Mouse (Mus musculus): ENCODE results near the gene Abi2. TPM values are rescaled to one million over a fixed set of nuclear protein-coding genes. Genes with fewer than 3 reads are reported as not detected.

Abi2 gene
- total and polyA plus RNA-seq, 3 experiments: 7.0 to 18.2 (median 16.7) TPM

DNA sequence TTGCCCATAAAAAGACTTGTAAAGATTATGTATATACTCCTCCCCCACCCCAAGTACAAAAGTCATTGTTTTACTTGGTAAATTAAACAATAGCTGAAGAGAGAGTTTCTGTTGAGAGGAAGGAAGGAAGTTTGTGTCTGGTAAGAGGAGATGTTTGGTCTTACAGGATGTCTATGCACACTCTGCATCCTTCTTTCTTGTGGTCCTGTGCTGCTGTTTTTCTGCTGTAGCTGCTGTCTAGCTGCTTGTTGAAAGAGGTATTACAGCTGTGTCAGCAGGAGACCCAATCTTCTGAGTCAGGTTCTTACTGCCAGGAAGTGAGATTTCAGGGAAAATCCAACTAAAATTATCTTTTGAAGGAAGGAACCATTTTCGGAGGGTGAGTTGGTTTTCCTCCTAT, 51.2 kb downstream of the Abi2 start:
- Histone ChIP-seq H3K4me1 (ENCODE audit: control insufficient read depth, insufficient read depth, low read length) (no peaks in the 10 kb centered on the region; the same call in 1 of the 2 replicates), H3K27me3 (ENCODE audit: control insufficient read depth, insufficient read depth, low read length) (no peaks in the 10 kb centered on the region), H3K4me3 (no peak overlapping the region), H3K36me3 (ENCODE audit: control insufficient read depth, insufficient read depth, low read length) (peaks cover 7% of the 10 kb centered on the region), H3K27ac (no peak overlapping the region), H3K9ac (ENCODE audit: low read depth, low read length) (no peak overlapping the region), H3K79me2 (replicated peaks; ENCODE audit: control insufficient read depth, insufficient read depth, low read length) (no peaks in the 10 kb centered on the region)
- WGBS: 22% methylated on average over 1 of the region's 1 CpGs
- DNase-seq: no peak
- intact Hi-C loops (cut with DNase I): no loop called here
- no peak for TF ChIP-seq POLR2A (IDR thresholded peaks at IDR 0.05; ENCODE audit: insufficient read depth, low read depth, low read length)
- no peak for TF ChIP-seq CTCF (IDR thresholded peaks at IDR 0.05)
- TF ChIP-seq EP300 (IDR thresholded peaks at IDR 0.05; ENCODE audit: insufficient read depth, low read depth, low read length): no peak

DNA sequence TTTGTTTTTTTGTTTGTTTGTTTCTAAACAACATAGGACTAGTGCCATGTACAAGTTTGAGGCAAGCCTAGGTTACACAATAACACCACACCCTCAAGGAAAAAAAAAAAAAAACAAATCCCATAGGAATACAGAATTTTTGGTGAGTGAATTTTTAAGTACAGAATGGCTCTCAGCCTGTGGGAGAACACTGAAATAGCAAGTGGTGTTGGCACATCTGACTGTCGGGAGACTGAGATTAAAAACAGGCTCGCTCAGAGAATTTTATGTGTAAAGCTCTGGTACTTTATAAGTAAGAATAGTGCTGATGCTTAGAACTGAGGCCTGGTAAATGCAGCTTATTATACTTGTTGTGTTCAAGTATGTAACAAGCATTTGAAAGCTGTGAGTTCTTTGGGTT, 60.1 kb downstream of the Abi2 start:
- 34% methylated on average over 2 of the region's 2 CpGs for WGBS
- Histone ChIP-seq H3K27ac (0 out of 2 replicates have a peak overlapping the region, but pooled peaks have one; percentile 1), H3K4me3 (no peak overlapping the region)

GRCm38 (mm10) chr1:60470541-60470940, 61.1 kb downstream of the Abi2 start:
- Histone ChIP-seq H3K27me3 (ENCODE audit: control insufficient read depth, insufficient read depth, low read length) (no peaks in the 10 kb centered on the region), H3K4me3 (no peak overlapping the region), H3K27ac (no peak overlapping the region), H3K79me2 (replicated peaks; ENCODE audit: control insufficient read depth, insufficient read depth, low read length) (no peaks in the 10 kb centered on the region), H3K36me3 (ENCODE audit: control insufficient read depth, insufficient read depth, low read length) (no peaks in the 10 kb centered on the region; the same call in 1 of the 2 replicates), H3K4me1 (ENCODE audit: control insufficient read depth, insufficient read depth, low read length) (no peaks in the 10 kb centered on the region), H3K9ac (ENCODE audit: low read depth, low read length) (no peak overlapping the region)
- intact Hi-C loops (cut with DNase I): no loop called here
- no peak for TF ChIP-seq EP300 (IDR thresholded peaks at IDR 0.05; ENCODE audit: insufficient read depth, low read depth, low read length)
- TF ChIP-seq CTCF (IDR thresholded peaks at IDR 0.05): no peak
- no peak for TF ChIP-seq POLR2A (IDR thresholded peaks at IDR 0.05; ENCODE audit: insufficient read depth, low read depth, low read length)
- no peak for DNase-seq
- 89% methylated on average over 7 of the region's 7 CpGs for WGBS

More for the DNA sequence above, 60.1 kb downstream of the Abi2 start:
- Histone ChIP-seq H3K27me3 (ENCODE audit: control insufficient read depth, insufficient read depth, low read length) (no peaks in the 10 kb centered on the region), H3K79me2 (replicated peaks; ENCODE audit: control insufficient read depth, insufficient read depth, low read length) (no peaks in the 10 kb centered on the region), H3K9ac (ENCODE audit: low read depth, low read length) (no peak overlapping the region), H3K4me1 (ENCODE audit: control insufficient read depth, insufficient read depth, low read length) (no peaks in the 10 kb centered on the region), H3K36me3 (ENCODE audit: control insufficient read depth, insufficient read depth, low read length) (no peaks in the 10 kb centered on the region; the same call in 1 of the 2 replicates)
- intact Hi-C loops (cut with DNase I): no loop called here
- no peak for DNase-seq
- TF ChIP-seq CTCF (IDR thresholded peaks at IDR 0.05): no peak
- no peak for TF ChIP-seq POLR2A (IDR thresholded peaks at IDR 0.05; ENCODE audit: insufficient read depth, low read depth, low read length)
- TF ChIP-seq EP300 (IDR thresholded peaks at IDR 0.05; ENCODE audit: insufficient read depth, low read depth, low read length): no peak

DNA sequence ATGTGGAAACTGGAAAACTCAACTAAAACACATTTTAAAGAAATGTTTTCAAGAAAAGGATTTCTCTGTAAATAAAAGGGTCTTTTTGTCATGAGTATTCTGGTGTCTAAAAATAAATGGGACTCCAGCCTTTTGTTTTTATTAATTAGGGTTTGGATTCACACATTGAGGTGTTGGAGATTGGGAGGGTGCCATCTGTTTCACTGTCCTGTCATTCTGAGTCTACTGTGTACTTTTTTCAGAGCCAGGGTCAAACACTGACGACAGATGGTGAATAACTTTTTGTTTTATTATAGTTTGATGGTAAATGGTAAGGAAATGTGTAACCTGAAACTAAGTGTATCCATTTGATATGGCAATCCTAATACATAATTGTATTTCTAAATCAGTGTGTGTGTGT, 72.1 kb downstream of the Abi2 start:
- Histone ChIP-seq H3K9ac (ENCODE audit: low read depth, low read length) (no peak overlapping the region), H3K27ac (no peak overlapping the region), H3K79me2 (replicated peaks; ENCODE audit: control insufficient read depth, insufficient read depth, low read length) (no peaks in the 10 kb centered on the region), H3K4me3 (no peak overlapping the region), H3K4me1 (ENCODE audit: control insufficient read depth, insufficient read depth, low read length) (no peaks in the 10 kb centered on the region), H3K27me3 (ENCODE audit: control insufficient read depth, insufficient read depth, low read length) (no peaks in the 10 kb centered on the region), H3K36me3 (ENCODE audit: control insufficient read depth, insufficient read depth, low read length) (peaks cover 7% of the 10 kb centered on the region)
- DNase-seq: no peak
- WGBS: 35% methylated on average over 1 of the region's 1 CpGs
- no peak for TF ChIP-seq EP300 (IDR thresholded peaks at IDR 0.05; ENCODE audit: insufficient read depth, low read depth, low read length)
- no peak for TF ChIP-seq CTCF (IDR thresholded peaks at IDR 0.05)
- no peak for TF ChIP-seq POLR2A (IDR thresholded peaks at IDR 0.05; ENCODE audit: insufficient read depth, low read depth, low read length)
- intact Hi-C loops (cut with DNase I): loop anchor here (5.0 kb wide), 1 partner anchor 331 kb away; no protein-coding TSS in a partner anchor

GRCm38 (mm10) chr1:60482881-60483280, 73.5 kb downstream of the Abi2 start:
- Histone ChIP-seq H3K79me2 (replicated peaks; ENCODE audit: control insufficient read depth, insufficient read depth, low read length) (no peaks in the 10 kb centered on the region), H3K27ac (no peak overlapping the region), H3K4me3 (no peak overlapping the region), H3K9ac (ENCODE audit: low read depth, low read length) (no peak overlapping the region), H3K27me3 (ENCODE audit: control insufficient read depth, insufficient read depth, low read length) (no peaks in the 10 kb centered on the region), H3K36me3 (ENCODE audit: control insufficient read depth, insufficient read depth, low read length) (peaks cover 9% of the 10 kb centered on the region), H3K4me1 (ENCODE audit: control insufficient read depth, insufficient read depth, low read length) (no peaks in the 10 kb centered on the region)
- no peak for DNase-seq
- no peak for TF ChIP-seq POLR2A (IDR thresholded peaks at IDR 0.05; ENCODE audit: insufficient read depth, low read depth, low read length)
- no peak for TF ChIP-seq CTCF (IDR thresholded peaks at IDR 0.05)
- TF ChIP-seq EP300 (IDR thresholded peaks at IDR 0.05; ENCODE audit: insufficient read depth, low read depth, low read length): no peak
- intact Hi-C loops (cut with DNase I): loop anchor here (5.0 kb wide), 1 partner anchor 329 kb away; no protein-coding TSS in a partner anchor
- WGBS: 75% methylated on average over 1 of the region's 1 CpGs

DNA sequence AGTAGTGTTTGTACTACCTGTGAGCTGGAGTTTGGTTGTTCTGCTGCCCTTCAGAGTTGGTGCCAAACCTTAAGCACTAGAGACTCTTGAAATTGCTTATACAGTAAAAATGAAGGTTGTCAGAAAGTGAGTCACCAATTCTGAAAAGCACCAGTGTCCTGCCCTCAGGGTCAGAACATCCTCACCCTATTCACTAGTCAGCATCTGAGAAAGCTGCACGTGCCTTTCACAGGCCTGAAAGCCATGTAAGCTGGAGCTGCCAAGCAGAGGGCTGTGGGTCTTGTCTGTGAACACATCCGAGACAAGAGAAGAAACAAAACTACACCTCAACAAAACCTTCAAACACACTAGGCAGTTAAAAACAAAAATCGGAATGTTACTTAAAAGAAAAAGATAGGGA, 76.2 kb downstream of the Abi2 start:
- H3K79me2 ChIP-seq (replicated peaks; ENCODE audit: control insufficient read depth, insufficient read depth, low read length): no peaks in the 10 kb centered on the region
- H3K36me3 ChIP-seq (ENCODE audit: control insufficient read depth, insufficient read depth, low read length): peaks cover 9% of the 10 kb centered on the region
- no peak for DNase-seq
- no peak overlapping the region for H3K9ac ChIP-seq (ENCODE audit: low read depth, low read length)
- WGBS: 76% methylated on average over 3 of the region's 3 CpGs
- no peak overlapping the region for H3K4me3 ChIP-seq
- no peak overlapping the region for H3K27ac ChIP-seq
- intact Hi-C loops (cut with DNase I): no loop called here
- H3K27me3 ChIP-seq (ENCODE audit: control insufficient read depth, insufficient read depth, low read length): no peaks in the 10 kb centered on the region
- no peak for TF ChIP-seq EP300 (IDR thresholded peaks at IDR 0.05; ENCODE audit: insufficient read depth, low read depth, low read length)
- TF ChIP-seq POLR2A (IDR thresholded peaks at IDR 0.05; ENCODE audit: insufficient read depth, low read depth, low read length): no peak
- TF ChIP-seq CTCF (IDR thresholded peaks at IDR 0.05): no peak
- no peaks in the 10 kb centered on the region for H3K4me1 ChIP-seq (ENCODE audit: control insufficient read depth, insufficient read depth, low read length)

All from heart, adult 2 months (tissue).